Mouse (Mus musculus): ENCODE results near the gene Znrf4. TPM values are rescaled to one million over a fixed set of nuclear protein-coding genes. Genes with fewer than 3 reads are reported as not detected.

Znrf4 gene
- polyA plus RNA-seq, 1 experiment from 2014 or later, result not detected

DNA sequence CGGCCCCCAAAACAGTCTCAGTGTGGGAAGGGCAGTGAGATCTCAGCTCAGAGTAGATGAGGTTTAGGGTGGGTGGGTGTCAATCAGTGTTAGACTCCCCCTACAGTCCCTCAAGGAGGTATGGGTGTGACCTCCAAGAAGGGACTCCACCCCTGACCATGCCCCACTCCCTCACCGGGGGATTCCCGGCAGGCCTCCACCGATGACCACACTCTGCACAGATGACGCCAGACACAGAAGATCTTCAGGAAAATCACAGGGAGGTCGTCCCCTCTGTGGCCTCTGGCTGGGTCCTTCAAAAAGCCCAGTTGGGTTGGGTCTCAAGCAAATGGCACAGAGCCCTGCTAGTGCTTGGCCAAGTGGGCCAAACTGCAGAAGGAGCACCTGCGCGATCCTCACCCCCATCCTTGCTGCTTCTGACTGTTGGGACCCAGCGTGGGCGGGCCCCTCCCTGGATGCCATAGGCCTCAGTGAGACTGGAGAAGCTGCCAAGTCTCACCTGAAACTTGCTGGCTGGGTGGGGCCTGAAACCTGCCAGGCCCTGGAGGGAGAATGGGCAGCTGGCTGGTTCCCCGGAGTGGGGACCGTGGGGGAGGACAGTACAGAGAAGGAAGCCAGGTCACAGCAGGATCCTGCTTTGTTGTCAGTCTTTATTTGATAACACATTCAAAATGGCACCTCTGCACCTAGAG lies 38.7 kb upstream of the Znrf4 start:
- H3K9ac ChIP-seq (ENCODE audit: low read depth, low read length), result no peak overlapping the region
- ATAC-seq (replicated peaks; ENCODE audit: insufficient number of reproducible peaks, low FRiP score, low TSS enrichment), result no peak
- H3K9me3 ChIP-seq (replicated peaks; ENCODE audit: control insufficient read depth, low read length), result no peaks in the 10 kb centered on the region
- H3K4me3 ChIP-seq (ENCODE audit: low read depth, low read length), result no peak overlapping the region
- no peak overlapping the region for H3K27ac ChIP-seq (ENCODE audit: low read depth, low read length)
- H3K4me2 ChIP-seq, result no peak overlapping the region
- H3K36me3 ChIP-seq (ENCODE audit: control insufficient read depth, insufficient read depth, low read length), result no peaks in the 10 kb centered on the region
- no peaks in the 10 kb centered on the region for H3K27me3 ChIP-seq (ENCODE audit: control insufficient read depth, insufficient read depth, low read length)
- H3K4me1 ChIP-seq (ENCODE audit: control insufficient read depth, insufficient read depth, low read length), result no peaks in the 10 kb centered on the region
- 77% methylated on average over 12 of the region's 12 CpGs for WGBS (ENCODE audit: insufficient replicate concordance)

DNA sequence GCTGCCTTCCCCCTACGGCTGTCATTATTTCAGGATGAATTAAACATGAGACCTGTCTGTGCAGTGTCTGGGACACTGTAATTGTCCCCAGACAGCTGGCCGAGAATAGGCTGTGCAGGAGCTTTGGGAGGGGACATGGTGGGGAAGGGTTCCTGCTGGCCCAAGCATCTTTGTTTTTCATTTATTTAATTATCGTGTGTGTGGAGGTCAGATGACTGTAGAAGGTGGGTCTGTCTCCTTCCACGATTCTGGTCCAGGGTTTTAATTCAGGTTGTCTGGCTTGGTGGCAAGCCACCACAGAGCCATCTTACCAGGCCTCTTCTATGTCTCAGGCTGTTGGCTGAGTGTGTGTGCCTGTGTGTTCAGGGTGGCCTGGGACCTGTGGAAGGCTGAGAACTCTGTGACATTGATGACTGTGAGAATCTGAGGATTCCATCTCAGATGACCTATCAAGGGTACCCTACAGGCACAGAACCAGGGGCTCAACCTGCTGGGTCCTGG lies 36.4 kb upstream of the Znrf4 start:
- ATAC-seq (replicated peaks; ENCODE audit: insufficient number of reproducible peaks, low FRiP score, low TSS enrichment), result no peak
- Histone ChIP-seq H3K36me3 (ENCODE audit: control insufficient read depth, insufficient read depth, low read length) (no peaks in the 10 kb centered on the region), H3K4me2 (no peak overlapping the region), H3K27me3 (ENCODE audit: control insufficient read depth, insufficient read depth, low read length) (no peaks in the 10 kb centered on the region), H3K9ac (ENCODE audit: low read depth, low read length) (no peak overlapping the region), H3K4me3 (ENCODE audit: low read depth, low read length) (no peak overlapping the region), H3K4me1 (ENCODE audit: control insufficient read depth, insufficient read depth, low read length) (no peaks in the 10 kb centered on the region), H3K27ac (ENCODE audit: low read depth, low read length) (no peak overlapping the region), H3K9me3 (replicated peaks; ENCODE audit: control insufficient read depth, low read length) (no peaks in the 10 kb centered on the region)
- 64% methylated on average over 4 of the region's 4 CpGs for WGBS (ENCODE audit: insufficient replicate concordance)

DNA sequence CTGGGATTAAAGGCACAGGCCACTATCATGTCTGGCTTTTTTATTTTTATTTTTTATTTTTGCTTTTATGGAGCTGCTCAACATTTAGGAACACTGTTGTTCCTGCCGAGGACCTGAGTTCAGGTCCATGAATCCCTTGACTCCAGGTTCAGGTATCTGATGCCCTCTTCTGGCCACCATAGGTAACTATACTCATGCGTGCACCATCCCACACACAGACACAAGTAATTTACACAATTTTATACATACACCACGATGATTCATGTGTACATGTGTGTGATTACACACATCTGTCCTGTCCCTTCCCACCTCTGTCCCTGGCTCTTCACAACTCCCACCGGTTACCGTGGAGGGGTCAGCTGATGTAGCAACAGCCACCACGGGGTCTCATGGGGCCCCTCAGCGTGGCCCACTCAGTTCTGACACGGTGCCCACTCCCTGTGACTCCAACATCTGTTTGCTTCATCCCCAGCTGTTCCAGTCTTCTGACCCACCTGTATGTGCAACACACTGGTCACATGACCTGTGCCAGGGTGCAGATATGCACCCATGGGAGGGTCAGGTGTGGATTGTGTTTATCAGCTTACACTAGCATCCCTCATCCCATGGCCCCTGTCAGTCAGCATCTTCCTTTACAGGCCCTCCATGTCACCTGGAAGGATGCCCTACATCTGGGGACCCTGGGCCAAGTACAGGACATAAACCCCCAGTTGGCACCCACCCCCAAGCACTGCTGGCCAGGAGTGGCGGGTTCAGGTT lies 35.8 kb upstream of the Znrf4 start:
- H3K27me3 ChIP-seq (ENCODE audit: control insufficient read depth, insufficient read depth, low read length), result no peaks in the 10 kb centered on the region
- no peak for ATAC-seq (replicated peaks; ENCODE audit: insufficient number of reproducible peaks, low FRiP score, low TSS enrichment)

DNA sequence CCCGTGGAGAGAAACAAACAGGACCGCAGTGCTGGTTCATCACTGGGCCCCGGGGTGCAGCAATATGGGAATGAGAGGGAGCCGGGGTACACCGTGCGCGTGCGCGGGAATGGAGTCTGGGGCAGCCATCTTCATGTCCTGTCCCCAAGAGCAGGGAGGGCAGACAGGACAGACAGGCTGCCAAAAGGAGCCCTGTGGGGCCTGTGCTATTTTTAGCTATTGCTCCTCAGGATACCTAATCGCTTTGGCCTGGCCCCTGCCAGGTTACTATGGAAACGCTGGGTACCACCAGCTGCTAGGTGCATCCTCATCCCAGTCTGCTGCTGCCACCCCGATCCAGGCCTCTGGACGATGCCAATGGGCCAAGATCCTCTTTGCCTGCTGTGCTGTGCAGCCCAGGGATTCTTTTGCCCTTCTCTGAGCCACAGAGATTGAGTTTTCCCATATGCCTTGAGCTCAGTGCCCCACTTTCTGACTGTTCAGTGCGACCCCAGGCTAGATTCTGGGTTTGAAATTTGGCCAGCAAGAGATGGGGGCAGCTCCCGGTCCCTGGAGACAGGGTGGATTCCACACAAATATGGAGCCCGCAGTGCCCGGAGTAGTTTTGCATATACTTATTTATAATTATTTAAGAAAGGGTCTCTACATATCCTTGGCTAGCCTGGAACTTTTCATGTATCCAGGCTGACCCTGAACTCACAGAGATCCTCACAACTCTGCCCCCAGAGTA lies 35.0 kb upstream of the Znrf4 start:
- 63% methylated on average over 17 of the region's 17 CpGs for WGBS (ENCODE audit: insufficient replicate concordance)
- Histone ChIP-seq H3K9me3 (replicated peaks; ENCODE audit: control insufficient read depth, low read length) (no peaks in the 10 kb centered on the region), H3K4me2 (no peak overlapping the region), H3K27me3 (ENCODE audit: control insufficient read depth, insufficient read depth, low read length) (0 out of 2 replicates have a peak, but pooled peaks cover under 1% of the 10 kb centered on the region), H3K4me3 (ENCODE audit: low read depth, low read length) (no peak overlapping the region), H3K27ac (ENCODE audit: low read depth, low read length) (no peak overlapping the region), H3K36me3 (ENCODE audit: control insufficient read depth, insufficient read depth, low read length) (no peaks in the 10 kb centered on the region), H3K4me1 (ENCODE audit: control insufficient read depth, insufficient read depth, low read length) (no peaks in the 10 kb centered on the region), H3K9ac (ENCODE audit: low read depth, low read length) (no peak overlapping the region)
- ATAC-seq (replicated peaks; ENCODE audit: insufficient number of reproducible peaks, low FRiP score, low TSS enrichment), result no peak

More for the DNA sequence above, 35.8 kb upstream of the Znrf4 start:
- Histone ChIP-seq H3K9me3 (replicated peaks; ENCODE audit: control insufficient read depth, low read length) (no peaks in the 10 kb centered on the region), H3K4me3 (ENCODE audit: low read depth, low read length) (no peak overlapping the region), H3K9ac (ENCODE audit: low read depth, low read length) (no peak overlapping the region), H3K36me3 (ENCODE audit: control insufficient read depth, insufficient read depth, low read length) (no peaks in the 10 kb centered on the region), H3K27ac (ENCODE audit: low read depth, low read length) (no peak overlapping the region), H3K4me1 (ENCODE audit: control insufficient read depth, insufficient read depth, low read length) (no peaks in the 10 kb centered on the region), H3K4me2 (no peak overlapping the region)
- 71% methylated on average over 9 of the region's 9 CpGs for WGBS (ENCODE audit: insufficient replicate concordance)

DNA sequence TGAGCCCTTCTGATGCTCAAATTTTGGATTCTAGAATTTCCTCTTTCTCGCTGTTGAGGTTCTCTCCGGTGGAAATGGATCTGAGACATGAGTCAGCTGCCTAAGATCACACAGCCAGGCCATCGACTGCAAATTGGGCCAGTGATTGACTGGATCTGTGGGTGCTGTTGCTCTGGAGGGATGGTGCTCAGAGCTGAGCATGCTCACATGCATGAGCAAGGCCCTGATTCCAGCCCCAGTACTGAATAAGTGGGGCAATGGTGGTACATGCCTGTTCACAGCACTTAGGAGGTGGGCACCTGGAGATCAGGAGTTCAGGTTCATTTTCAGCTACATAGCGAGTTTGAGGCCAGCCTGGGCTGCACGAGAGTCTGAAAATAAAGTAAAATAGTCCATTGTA lies 34.3 kb upstream of the Znrf4 start:
- Histone ChIP-seq H3K27me3 (ENCODE audit: control insufficient read depth, insufficient read depth, low read length) (0 out of 2 replicates have a peak, but pooled peaks cover 5% of the 10 kb centered on the region), H3K4me1 (ENCODE audit: control insufficient read depth, insufficient read depth, low read length) (no peaks in the 10 kb centered on the region), H3K27ac (ENCODE audit: low read depth, low read length) (no peak overlapping the region), H3K9ac (ENCODE audit: low read depth, low read length) (no peak overlapping the region), H3K4me3 (ENCODE audit: low read depth, low read length) (no peak overlapping the region), H3K9me3 (replicated peaks; ENCODE audit: control insufficient read depth, low read length) (no peaks in the 10 kb centered on the region), H3K4me2 (no peak overlapping the region), H3K36me3 (ENCODE audit: control insufficient read depth, insufficient read depth, low read length) (no peaks in the 10 kb centered on the region)
- ATAC-seq (replicated peaks; ENCODE audit: insufficient number of reproducible peaks, low FRiP score, low TSS enrichment), result no peak
- WGBS (ENCODE audit: insufficient replicate concordance), result 84% methylated on average over 5 of the region's 5 CpGs

DNA sequence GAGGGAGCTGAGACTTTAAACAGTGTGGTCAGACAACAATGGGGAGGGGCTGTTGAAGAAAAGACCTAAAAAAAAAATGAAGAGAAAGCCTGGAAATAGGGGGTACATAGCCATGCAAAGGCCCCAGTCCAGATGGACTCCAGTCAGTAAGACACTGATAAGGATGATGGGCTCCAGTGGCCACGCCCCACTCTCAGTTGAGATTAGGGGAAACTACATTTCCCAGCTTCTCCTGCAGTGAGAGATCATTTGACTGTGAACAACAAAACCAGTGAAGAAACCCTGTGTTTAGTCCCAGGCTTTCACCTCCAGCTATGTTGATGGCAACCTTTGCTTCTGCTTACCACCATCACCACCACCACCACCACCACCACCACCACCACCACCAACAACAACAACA lies 33.7 kb upstream of the Znrf4 start:
- Histone ChIP-seq H3K4me2 (no peak overlapping the region), H3K27ac (ENCODE audit: low read depth, low read length) (no peak overlapping the region), H3K9ac (ENCODE audit: low read depth, low read length) (no peak overlapping the region), H3K36me3 (ENCODE audit: control insufficient read depth, insufficient read depth, low read length) (no peaks in the 10 kb centered on the region), H3K9me3 (replicated peaks; ENCODE audit: control insufficient read depth, low read length) (no peaks in the 10 kb centered on the region), H3K4me3 (ENCODE audit: low read depth, low read length) (no peak overlapping the region), H3K27me3 (ENCODE audit: control insufficient read depth, insufficient read depth, low read length) (0 out of 2 replicates have a peak, but pooled peaks cover 5% of the 10 kb centered on the region), H3K4me1 (ENCODE audit: control insufficient read depth, insufficient read depth, low read length) (no peaks in the 10 kb centered on the region)
- ATAC-seq (replicated peaks; ENCODE audit: insufficient number of reproducible peaks, low FRiP score, low TSS enrichment), result no peak
- WGBS (ENCODE audit: insufficient replicate concordance), result 53% methylated on average over 1 of the region's 1 CpGs

DNA sequence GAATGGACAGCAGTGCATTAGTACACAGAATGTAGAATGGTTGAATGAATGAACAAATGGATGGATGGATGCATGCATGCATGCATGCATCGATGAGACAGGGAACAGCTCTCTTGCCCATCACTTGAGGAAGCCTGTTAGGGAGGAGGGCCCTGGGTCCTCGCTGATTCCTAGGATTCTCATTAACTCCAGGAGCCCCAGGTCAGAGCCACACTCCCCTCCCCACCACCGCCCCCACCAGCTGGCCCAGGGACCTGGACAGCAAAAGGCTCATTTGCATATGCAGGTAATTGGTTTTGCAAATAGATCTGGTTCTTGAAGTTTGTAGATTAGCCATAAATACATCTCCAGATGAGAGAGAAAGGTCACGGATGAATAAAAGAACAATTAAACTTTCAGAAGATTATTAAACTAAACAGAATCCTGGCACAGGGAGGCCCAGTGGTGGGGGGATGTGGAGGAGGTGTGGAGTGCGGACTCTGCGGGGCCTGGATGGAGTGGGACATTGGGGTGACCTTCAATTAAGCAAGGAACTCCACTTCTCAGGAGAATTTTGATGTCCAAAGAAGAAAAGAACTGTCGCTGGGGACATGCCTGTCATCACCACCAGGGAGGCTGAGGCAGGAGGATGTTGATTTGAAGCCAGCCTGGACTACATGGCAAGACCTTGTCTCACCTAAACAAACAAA lies 32.6 kb upstream of the Znrf4 start:
- H3K36me3 ChIP-seq (ENCODE audit: control insufficient read depth, insufficient read depth, low read length), result no peaks in the 10 kb centered on the region
- H3K27me3 ChIP-seq (ENCODE audit: control insufficient read depth, insufficient read depth, low read length), result peaks cover 5% of the 10 kb centered on the region; the same call in 1 of the 2 replicates
- no peaks in the 10 kb centered on the region for H3K9me3 ChIP-seq (replicated peaks; ENCODE audit: control insufficient read depth, low read length)
- H3K4me2 ChIP-seq, result no peak overlapping the region
- no peak overlapping the region for H3K27ac ChIP-seq (ENCODE audit: low read depth, low read length)
- WGBS (ENCODE audit: insufficient replicate concordance), result 76% methylated on average over 7 of the region's 7 CpGs
- H3K4me3 ChIP-seq (ENCODE audit: low read depth, low read length), result no peak overlapping the region
- H3K4me1 ChIP-seq (ENCODE audit: control insufficient read depth, insufficient read depth, low read length), result no peaks in the 10 kb centered on the region
- ATAC-seq (replicated peaks; ENCODE audit: insufficient number of reproducible peaks, low FRiP score, low TSS enrichment), result no peak
- H3K9ac ChIP-seq (ENCODE audit: low read depth, low read length), result no peak overlapping the region

DNA sequence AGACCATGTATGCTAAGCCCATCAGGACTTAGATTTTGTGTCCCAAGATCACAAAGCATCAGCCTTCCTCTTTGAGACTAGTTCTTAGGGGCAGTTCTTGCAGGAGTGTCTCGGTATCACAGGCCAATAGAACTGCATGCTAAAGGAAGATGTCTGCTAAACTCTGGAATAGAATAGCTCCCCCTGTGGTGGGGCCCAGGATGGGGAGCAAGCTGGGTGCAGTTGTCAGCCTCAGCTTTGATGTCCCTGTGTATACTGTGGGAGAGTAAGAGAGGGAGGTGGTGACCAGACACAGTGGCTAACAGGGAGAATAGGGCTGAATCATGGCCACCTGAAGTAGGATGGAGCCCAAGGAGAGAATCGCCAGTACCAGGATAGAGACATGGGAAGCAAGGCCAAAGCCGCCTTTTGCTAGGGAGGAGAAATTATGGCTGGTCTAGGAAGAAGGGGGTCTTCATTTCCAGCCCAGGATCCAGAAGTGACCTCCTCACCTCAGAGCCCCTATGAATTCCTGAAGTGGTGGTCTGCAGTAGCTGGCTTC lies 31.5 kb upstream of the Znrf4 start:
- WGBS (ENCODE audit: insufficient replicate concordance), result 71% methylated on average over 3 of the region's 3 CpGs
- no peaks in the 10 kb centered on the region for H3K9me3 ChIP-seq (replicated peaks; ENCODE audit: control insufficient read depth, low read length)

More for the DNA sequence above, 31.5 kb upstream of the Znrf4 start:
- Histone ChIP-seq H3K36me3 (ENCODE audit: control insufficient read depth, insufficient read depth, low read length) (no peaks in the 10 kb centered on the region), H3K27ac (ENCODE audit: low read depth, low read length) (no peak overlapping the region), H3K27me3 (ENCODE audit: control insufficient read depth, insufficient read depth, low read length) (peaks cover 7% of the 10 kb centered on the region; the same call in 1 of the 2 replicates), H3K4me3 (ENCODE audit: low read depth, low read length) (no peak overlapping the region), H3K4me2 (no peak overlapping the region), H3K9ac (ENCODE audit: low read depth, low read length) (no peak overlapping the region), H3K4me1 (ENCODE audit: control insufficient read depth, insufficient read depth, low read length) (no peaks in the 10 kb centered on the region; the same call in 1 of the 2 replicates)
- no peak for ATAC-seq (replicated peaks; ENCODE audit: insufficient number of reproducible peaks, low FRiP score, low TSS enrichment)

Data from heart, embryonic 11.5 days (tissue).